Mouse (Mus musculus) cerebellum, adult 2 months (tissue): ENCODE data around the gene Arid5b. TPM values are rescaled to one million over a fixed set of nuclear protein-coding genes. Genes with fewer than 3 reads are reported as not detected.

Experiments used
- DNase-seq, 2 experiments: peaks; one replicate each; pipeline ENCODE4 v3.0.0; 2021
- H3K27ac ChIP-seq: fragments of 200-500 bp; 2 replicates; pipeline ENCODE4 v1.5.1; 2012; ENCODE audit warnings: low read length, control low read depth, inconsistent platforms; ENCODE audit not compliant: insufficient read depth
- H3K27me3 ChIP-seq: fragments of 200-500 bp; 2 replicates; pipeline ENCODE4 v1.6.1; 2012; ENCODE audit warnings: inconsistent platforms, mild to moderate bottlenecking, low read length, moderate library complexity; ENCODE audit not compliant: control insufficient read depth, insufficient read depth
- H3K4me1 ChIP-seq: fragments of 200-500 bp; 2 replicates; pipeline ENCODE4 v1.6.1; 2011; ENCODE audit warnings: low read length; ENCODE audit not compliant: control insufficient read depth, insufficient read depth
- H3K4me3 ChIP-seq: fragments of 200-500 bp; replicated peaks from 2 replicates; pipeline ENCODE3; 2011; ENCODE audit warnings: mild to moderate bottlenecking, low read depth, low read length, control low read depth; ENCODE audit not compliant: insufficient read depth
- CTCF ChIP-seq: fragments of 200-500 bp; IDR thresholded peaks from 2 replicates; pipeline ENCODE4 v1.5.1; 2011; ENCODE audit warnings: low read depth, mild to moderate bottlenecking, control low read depth, low read length, moderate library complexity, borderline replicate concordance; ENCODE audit not compliant: insufficient read depth
- POLR2A ChIP-seq: fragments of 200-500 bp; IDR thresholded peaks from 2 replicates; pipeline ENCODE4 v1.6.1; 2011; ENCODE audit warnings: low read length, control low read depth, borderline replicate concordance; ENCODE audit not compliant: insufficient read depth
- WGBS: fragments of 180-500 bp; shearing (Covaris S2); methylation state at CpG from one replicate; pipeline ENCODE4 v1.1.7; 2018; 5-methylcytosine and 5-hydroxymethylcytosine counted together
- polyA plus RNA-seq: library from polyadenylated mRNA; depleted of rRNA; stranded (reverse); fragments of >200 nt; gene quantifications from 2 replicates; pipeline ENCODE4 v1.2.3, GENCODE M21; 2012

The Arid5b gene
- polyA plus RNA-seq, 1 experiment = 10.9 TPM

- Histone ChIP-seq H3K27ac (no peak overlapping the region), H3K27me3 (no peaks in the 10 kb centered on the region), H3K4me1 (no peaks in the 10 kb centered on the region), H3K4me3 (no peak overlapping the region)
- DNase-seq = no peak
- 93% methylated on average over 3 of the region's 3 CpGs for WGBS
- TF ChIP-seq POLR2A (no peak), CTCF (no peak)
Measured at GRCm38 (mm10) chr10:68222012-68222411, 56.5 kb downstream of the Arid5b start.

GRCm38 (mm10) chr10:68219327-68219726 lies 59.2 kb downstream of the Arid5b start:
- Histone ChIP-seq H3K4me3 (no peak overlapping the region), H3K4me1 (no peaks in the 10 kb centered on the region), H3K27ac (no peak overlapping the region), H3K27me3 (no peaks in the 10 kb centered on the region)
- WGBS = 89% methylated on average over 9 of the region's 9 CpGs
- DNase-seq = no peak
- TF ChIP-seq CTCF (no peak), POLR2A (no peak)

- no peaks in the 10 kb centered on the region for H3K4me1 ChIP-seq
- no peaks in the 10 kb centered on the region for H3K27me3 ChIP-seq
- WGBS = 91% methylated on average over 4 of the region's 4 CpGs
- no peak overlapping the region for H3K4me3 ChIP-seq
- TF ChIP-seq POLR2A = no peak
- TF ChIP-seq CTCF = no peak
- no peak overlapping the region for H3K27ac ChIP-seq
- no peak for DNase-seq
Measured at GRCm38 (mm10) chr10:68218678-68219077, 59.9 kb downstream of the Arid5b start.

- H3K27ac ChIP-seq = no peak overlapping the region
- 97% methylated on average over 9 of the region's 9 CpGs for WGBS
- 0 out of 2 replicates have a peak, but pooled peaks cover 2% of the 10 kb centered on the region for H3K4me1 ChIP-seq
- no peak overlapping the region for H3K4me3 ChIP-seq
- DNase-seq = no peak
- TF ChIP-seq POLR2A (no peak), CTCF (no peak)
- H3K27me3 ChIP-seq = no peaks in the 10 kb centered on the region
Measured at GRCm38 (mm10) chr10:68214809-68215468, 63.6 kb downstream of the Arid5b start.

GRCm38 (mm10) chr10:68212061-68212915 lies 66.3 kb downstream of the Arid5b start:
- TF ChIP-seq CTCF (no peak), POLR2A (no peak)
- Histone ChIP-seq H3K4me1 (0 out of 2 replicates have a peak, but pooled peaks cover 2% of the 10 kb centered on the region), H3K27ac (no peak overlapping the region), H3K27me3 (no peaks in the 10 kb centered on the region), H3K4me3 (no peak overlapping the region)
- WGBS = 53% methylated on average over 10 of the region's 10 CpGs
- DNase-seq = no peak

GRCm38 (mm10) chr10:68211514-68211913 lies 67.0 kb downstream of the Arid5b start:
- 81% methylated on average over 2 of the region's 2 CpGs for WGBS
- H3K4me1 ChIP-seq = 0 out of 2 replicates have a peak, but pooled peaks cover 2% of the 10 kb centered on the region
- no peak for DNase-seq
- no peaks in the 10 kb centered on the region for H3K27me3 ChIP-seq
- no peak overlapping the region for H3K4me3 ChIP-seq
- H3K27ac ChIP-seq = no peak overlapping the region
- no peak for TF ChIP-seq CTCF

- Histone ChIP-seq H3K4me3 (no peak overlapping the region), H3K27me3 (no peaks in the 10 kb centered on the region), H3K27ac (no peak overlapping the region), H3K4me1 (0 out of 2 replicates have a peak, but pooled peaks cover 2% of the 10 kb centered on the region)
- WGBS = 86% methylated on average over 12 of the region's 12 CpGs
- TF ChIP-seq CTCF (no peak), POLR2A (no peak)
- DNase-seq = no peak
Measured at GRCm38 (mm10) chr10:68210025-68210642, 68.4 kb downstream of the Arid5b start.
